Mouse (Mus musculus) CD4-positive naive resting alpha-beta T cell, adult 57 days (primary cell): Measurements from ENCODE around the gene Olfr1537. TPM values are rescaled to one million over a fixed set of nuclear protein-coding genes. Genes with fewer than 3 reads are reported as not detected.

Experiments used
- total RNA-seq: library from RNA; stranded (reverse); gene quantifications from one replicate; pipeline ENCODE4 v1.2.4, GENCODE M21; 2023

Gene Olfr1537
- not detected for total RNA-seq

DNA sequence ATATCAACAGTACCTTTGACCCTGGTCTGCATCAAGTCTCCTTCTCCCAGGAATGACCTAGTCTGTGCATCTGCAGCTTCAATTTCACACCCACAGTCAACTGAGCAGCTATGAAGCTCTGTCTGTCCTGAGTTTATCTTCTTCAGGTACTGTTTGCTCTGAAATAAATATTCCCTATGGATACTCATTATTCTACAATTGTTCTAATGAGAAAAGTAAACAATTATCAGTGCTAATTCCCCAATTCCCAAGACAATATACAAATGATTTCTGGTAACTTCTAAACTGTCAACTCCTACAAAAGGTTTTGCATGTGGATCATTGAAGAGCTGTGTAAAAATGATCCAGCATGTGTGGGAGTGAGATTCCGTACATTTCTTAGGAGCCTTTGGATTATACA lies at the start of gene Olfr1537:
TSS of gene Olfr1537 (minus strand) at position 101 of the 400 bp plus-strand sequence.

DNA sequence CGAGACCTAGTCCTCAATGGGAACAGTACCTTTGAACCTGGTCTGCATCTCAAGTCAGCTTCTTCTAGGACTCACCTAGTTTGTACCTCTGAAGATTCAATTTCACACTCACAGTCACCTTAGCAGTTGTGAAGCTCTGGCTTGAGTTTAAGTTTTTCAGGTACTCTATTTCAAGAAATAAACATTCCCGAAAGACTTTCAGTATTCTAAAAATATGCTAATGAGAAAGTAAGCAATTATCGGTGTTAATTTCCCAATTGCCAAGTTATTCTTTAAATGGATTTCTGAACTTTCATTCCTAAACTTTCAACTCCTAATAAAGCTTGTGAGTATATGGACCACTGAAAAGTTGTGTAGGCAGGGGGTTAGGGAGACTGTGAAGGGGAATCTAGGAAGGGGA lies 26.9 kb upstream of the Olfr1537 start, which contains the start of gene Olfr945:
TSS of gene Olfr945 (minus strand) at position 101 of the 400 bp plus-strand sequence.

DNA sequence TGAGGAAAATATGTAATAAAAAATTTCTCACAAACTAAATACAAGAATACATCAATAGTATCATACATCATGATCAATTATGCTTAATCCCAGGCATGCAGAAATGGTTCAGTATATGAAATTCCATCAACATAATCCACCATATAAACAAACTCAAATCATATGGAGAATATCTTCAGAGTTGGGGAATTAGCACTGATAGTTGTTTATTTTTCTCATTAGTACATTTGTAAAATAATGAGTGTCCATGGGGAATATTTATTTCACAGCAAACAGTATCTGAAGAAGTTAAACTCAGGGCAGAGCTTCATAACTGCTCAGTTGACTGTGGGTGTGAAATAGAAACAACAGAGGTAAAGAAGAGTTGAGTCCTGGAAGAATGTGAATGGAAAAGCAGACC lies 48.2 kb downstream of the Olfr1537 start, which contains the start of gene Olfr944:
TSS of gene Olfr944 (plus strand) at position 301 of the 400 bp plus-strand sequence.

Other genes starting within 250 kb of the Olfr1537 start
- gene Olfr146, start 226.6 kb downstream of the Olfr1537 start, total RNA-seq = not detected
- gene Olfr937, start 185.0 kb downstream of the Olfr1537 start, total RNA-seq = not detected
- gene Olfr938, start 171.1 kb downstream of the Olfr1537 start, total RNA-seq = not detected
- not detected for gene Olfr27, start 121.9 kb downstream of the Olfr1537 start, total RNA-seq
- not detected for gene Olfr943, start 83.7 kb downstream of the Olfr1537 start, total RNA-seq
- not detected for gene Olfr944, start 48.1 kb downstream of the Olfr1537 start, total RNA-seq
- gene Olfr945, start 26.8 kb upstream of the Olfr1537 start, total RNA-seq = not detected
- gene Olfr948, start 76.1 kb upstream of the Olfr1537 start, total RNA-seq = not detected
- not detected for gene Olfr951, start 137.4 kb upstream of the Olfr1537 start, total RNA-seq
- not detected for gene Olfr952, start 177.2 kb upstream of the Olfr1537 start, total RNA-seq
- gene Olfr954, start 206.7 kb upstream of the Olfr1537 start, total RNA-seq = not detected
- gene Olfr955, start 221.9 kb upstream of the Olfr1537 start, total RNA-seq = not detected
- not detected for gene Olfr44, start 244.0 kb upstream of the Olfr1537 start, total RNA-seq